Mouse (Mus musculus) stomach, postnatal 0 days (tissue): ENCODE data around the gene Susd6. TPM values are rescaled to one million over a fixed set of nuclear protein-coding genes. Genes with fewer than 3 reads are reported as not detected.

Source experiments
- ATAC-seq: fragments of 200-750 bp; cut with Nextera tagmentation; 2 replicates; pipeline ENCODE4 v1.8.0; 2017; ENCODE audit not compliant: low FRiP score, low TSS enrichment
- DNase-seq: peaks from one replicate; pipeline ENCODE4 v3.0.0-alpha.2; 2016; ENCODE audit warnings: low spot score
- H3K27ac ChIP-seq: fragments of 300-500 bp; sonication (generic); replicated peaks from 2 replicates; pipeline ENCODE4 v1.5.1; 2014; ENCODE audit warnings: mild to moderate bottlenecking, control low read depth
- H3K27me3 ChIP-seq: fragments of 300-500 bp; sonication (generic); 2 replicates; pipeline ENCODE4 v1.6.1; 2014; ENCODE audit warnings: low read length; ENCODE audit not compliant: control insufficient read depth, insufficient read depth
- H3K36me3 ChIP-seq: fragments of 300-500 bp; sonication (generic); 2 replicates; pipeline ENCODE4 v1.6.1; 2014; ENCODE audit warnings: low read length, mixed read lengths; ENCODE audit not compliant: control insufficient read depth, insufficient read depth
- H3K4me1 ChIP-seq: fragments of 300-500 bp; sonication (generic); replicated peaks from 2 replicates; pipeline ENCODE4 v1.6.1; 2014; ENCODE audit warnings: antibody characterized with exemption; ENCODE audit not compliant: control insufficient read depth, insufficient read depth
- H3K4me2 ChIP-seq: fragments of 300-500 bp; sonication (generic); replicated peaks from 2 replicates; pipeline ENCODE4 v1.6.1; 2014; ENCODE audit warnings: low read depth, mild to moderate bottlenecking, control low read depth, moderate library complexity
- H3K4me3 ChIP-seq: fragments of 300-500 bp; sonication (generic); 2 replicates; pipeline ENCODE4 v1.5.1; 2014; ENCODE audit warnings: low read depth, low read length, control low read depth
- H3K9ac ChIP-seq: fragments of 300-500 bp; sonication (generic); 2 replicates; pipeline ENCODE4 v1.6.1; 2014; ENCODE audit warnings: mild to moderate bottlenecking, low read length, control low read depth, mixed read lengths
- H3K9me3 ChIP-seq: fragments of 300-500 bp; sonication (generic); 2 replicates; pipeline ENCODE4 v1.6.1; 2016; ENCODE audit warnings: low read length; ENCODE audit not compliant: control insufficient read depth
- CTCF ChIP-seq: IDR thresholded peaks from 2 replicates; pipeline ENCODE4 v1.5.1; 2016; ENCODE audit warnings: antibody characterized with exemption, low read depth, mild to moderate bottlenecking, moderate library complexity
- EP300 ChIP-seq: optimal IDR thresholded peaks from 2 replicates; pipeline ENCODE3; 2016; ENCODE audit warnings: antibody characterized with exemption
- WGBS: fragments of 180-500 bp; shearing (Covaris S2); extraction: QIAGEN DNeasy Blood & Tissue Kit; methylation state at CpG from one replicate; pipeline ENCODE4 v1.1.7; 2014; 5-methylcytosine and 5-hydroxymethylcytosine counted together
- polyA plus RNA-seq: library from polyadenylated mRNA; unstranded; fragments of >200 nt; fragmentation: Nextera tagmentation; extraction: Ambion mirVana; gene quantifications from 2 replicates; pipeline ENCODE4 v1.2.1, GENCODE M21; 2015

Susd6 gene
- polyA plus RNA-seq, 1 experiment from 2014 or later = 12.3 TPM

DNA sequence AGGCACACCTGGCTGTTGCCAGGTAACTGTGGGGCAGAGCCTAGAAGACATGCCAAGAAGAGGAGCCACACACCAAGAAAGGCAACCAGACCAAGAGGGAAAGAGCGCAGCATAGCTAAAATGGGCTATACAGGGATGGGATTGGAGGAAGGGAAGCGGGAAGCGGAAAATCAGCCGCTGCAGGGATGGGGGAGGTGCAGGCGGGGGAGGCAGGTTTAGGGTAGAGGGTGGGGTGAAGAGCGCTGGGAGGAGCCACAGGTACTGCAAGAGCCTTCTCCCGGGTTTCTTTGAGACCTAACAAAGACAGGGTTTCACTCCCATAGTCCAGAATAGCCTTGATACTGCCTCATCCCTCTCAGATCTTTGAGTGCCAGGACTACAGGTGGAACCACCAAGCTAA is 132.6 kb downstream of the Susd6 start:
- 0 out of 2 replicates have a peak, but pooled peaks have one; percentile 16 for ATAC-seq
- TF ChIP-seq CTCF (no peak), EP300 (no peak)
- DNase-seq = peak; percentile 72
- H3K9ac ChIP-seq = no peak overlapping the region
- no peaks in the 10 kb centered on the region for H3K27me3 ChIP-seq
- H3K9me3 ChIP-seq = no peaks in the 10 kb centered on the region
- no peaks in the 10 kb centered on the region for H3K36me3 ChIP-seq
- H3K27ac ChIP-seq = peak overlapping the region; percentile 84
- WGBS = 6% methylated on average over 7 of the region's 7 CpGs
- 0 out of 2 replicates have a peak overlapping the region, but pooled peaks have one; percentile 6 for H3K4me3 ChIP-seq
- H3K4me2 ChIP-seq = peak overlapping the region; percentile 40
- no peaks in the 10 kb centered on the region for H3K4me1 ChIP-seq

DNA sequence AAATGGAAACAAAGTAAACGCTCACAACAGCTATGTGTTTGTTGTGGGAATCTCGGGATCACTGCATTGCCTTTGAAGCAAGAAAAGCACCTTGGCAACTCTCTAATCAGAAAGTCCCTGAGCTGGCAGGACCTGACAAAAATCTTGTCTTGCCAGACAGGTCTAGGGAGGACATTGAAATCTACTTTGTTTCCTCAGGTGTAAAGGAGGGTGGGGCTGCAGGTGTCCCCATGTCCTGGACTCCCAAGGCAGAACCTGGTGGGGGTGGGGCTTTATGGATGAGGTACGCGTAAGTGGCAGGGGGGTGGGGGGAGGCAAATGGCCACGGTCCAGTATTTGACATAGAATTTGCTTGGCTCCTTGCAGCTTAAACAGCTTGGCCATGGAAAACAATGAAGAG is 133.3 kb downstream of the Susd6 start:
- H3K4me2 ChIP-seq = peak overlapping the region; percentile 40
- DNase-seq (peak; percentile 50), ATAC-seq (peak; percentile 68)
- WGBS = 39% methylated on average over 5 of the region's 5 CpGs
- no peaks in the 10 kb centered on the region for H3K9me3 ChIP-seq
- H3K4me1 ChIP-seq = no peaks in the 10 kb centered on the region
- H3K27me3 ChIP-seq = no peaks in the 10 kb centered on the region
- TF ChIP-seq EP300 (no peak), CTCF (no peak)
- H3K4me3 ChIP-seq = no peak overlapping the region
- H3K27ac ChIP-seq = peak overlapping the region; percentile 84
- H3K9ac ChIP-seq = no peak overlapping the region
- H3K36me3 ChIP-seq = no peaks in the 10 kb centered on the region

DNA sequence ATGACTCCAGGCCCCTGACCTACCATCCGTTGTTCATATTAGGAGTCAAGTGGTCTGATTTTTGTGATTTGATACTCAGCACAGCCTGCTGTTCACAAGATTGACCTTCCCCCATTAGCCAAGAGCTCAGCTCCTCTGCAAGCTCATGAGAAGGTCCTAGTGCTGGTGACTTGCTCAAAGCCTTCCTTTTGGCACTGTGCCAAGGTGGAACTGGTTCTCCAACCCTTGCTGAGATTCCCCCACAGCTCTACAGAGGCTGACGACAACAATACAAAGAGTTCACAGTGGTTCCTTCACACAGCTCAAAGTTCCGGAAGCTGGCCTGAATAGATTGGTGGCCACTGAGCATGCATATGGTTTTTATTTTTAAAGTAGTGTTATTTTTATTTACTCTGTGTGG is 133.9 kb downstream of the Susd6 start:
- no peaks in the 10 kb centered on the region for H3K4me1 ChIP-seq
- H3K27me3 ChIP-seq = no peaks in the 10 kb centered on the region
- TF ChIP-seq CTCF = no peak
- TF ChIP-seq EP300 = no peak
- ATAC-seq (peak; percentile 95), DNase-seq (peak; percentile 92)
- H3K9ac ChIP-seq = no peak overlapping the region
- no peak overlapping the region for H3K4me3 ChIP-seq
- H3K4me2 ChIP-seq = peak overlapping the region; percentile 40; the same call in 1 of the 2 replicates
- WGBS = 26% methylated on average over 3 of the region's 3 CpGs
- H3K27ac ChIP-seq = peak overlapping the region; percentile 84
- no peaks in the 10 kb centered on the region for H3K9me3 ChIP-seq
- H3K36me3 ChIP-seq = no peaks in the 10 kb centered on the region

DNA sequence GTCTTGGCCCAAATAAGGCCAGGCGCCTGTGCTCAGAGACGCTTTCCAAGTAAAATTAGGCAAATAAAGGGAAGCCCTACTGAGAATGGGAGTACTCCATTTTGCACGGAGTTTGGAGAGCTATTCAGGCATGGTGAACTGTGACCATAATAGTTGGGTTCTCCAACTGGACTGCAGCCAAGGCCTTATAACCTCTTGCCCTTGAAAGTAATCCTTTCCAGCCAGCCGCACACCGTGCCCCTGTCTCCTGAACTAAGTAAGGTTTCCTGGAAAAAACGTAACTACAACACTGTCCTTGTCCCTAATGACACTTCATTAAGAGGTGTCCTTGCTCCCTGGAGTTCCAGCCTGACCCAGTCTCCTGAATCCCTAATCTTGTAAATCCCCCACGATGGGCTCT is 135.6 kb downstream of the Susd6 start:
- no peaks in the 10 kb centered on the region for H3K27me3 ChIP-seq
- TF ChIP-seq CTCF (no peak), EP300 (no peak)
- H3K9ac ChIP-seq = no peak overlapping the region
- no peak overlapping the region for H3K4me2 ChIP-seq
- ATAC-seq = no peak
- no peak overlapping the region for H3K4me3 ChIP-seq
- no peaks in the 10 kb centered on the region for H3K9me3 ChIP-seq
- H3K27ac ChIP-seq = no peak overlapping the region
- no peaks in the 10 kb centered on the region for H3K36me3 ChIP-seq
- WGBS = 46% methylated on average over 7 of the region's 7 CpGs
- H3K4me1 ChIP-seq = no peaks in the 10 kb centered on the region
- no peak for DNase-seq

DNA sequence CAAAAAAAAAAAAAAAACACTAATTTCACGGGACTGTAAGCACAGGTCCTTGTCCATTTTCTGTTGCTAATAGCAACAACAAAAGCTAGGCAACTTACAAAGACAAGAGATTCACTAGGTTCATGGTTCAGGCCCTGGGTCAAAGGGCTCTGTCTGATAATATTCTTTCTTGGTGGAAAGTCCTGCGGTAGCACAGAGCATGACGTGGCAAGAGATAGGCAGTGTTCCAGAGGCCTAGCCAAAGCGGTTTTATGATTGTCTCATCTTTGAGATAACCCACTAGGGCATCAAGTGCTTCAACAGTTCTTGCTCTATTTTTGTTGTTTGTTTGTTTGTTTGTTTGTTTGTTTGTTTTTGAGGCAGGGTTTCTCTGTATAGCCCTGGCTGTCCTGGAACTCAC is 136.2 kb downstream of the Susd6 start:
- no peak overlapping the region for H3K4me2 ChIP-seq
- no peaks in the 10 kb centered on the region for H3K9me3 ChIP-seq
- WGBS = 79% methylated on average over 4 of the region's 4 CpGs
- no peak overlapping the region for H3K27ac ChIP-seq
- no peak for ATAC-seq
- no peak for TF ChIP-seq CTCF
- no peak for TF ChIP-seq EP300
- no peaks in the 10 kb centered on the region for H3K4me1 ChIP-seq
- H3K27me3 ChIP-seq = no peaks in the 10 kb centered on the region
- no peak overlapping the region for H3K9ac ChIP-seq
- no peaks in the 10 kb centered on the region for H3K36me3 ChIP-seq
- no peak overlapping the region for H3K4me3 ChIP-seq
- no peak for DNase-seq

DNA sequence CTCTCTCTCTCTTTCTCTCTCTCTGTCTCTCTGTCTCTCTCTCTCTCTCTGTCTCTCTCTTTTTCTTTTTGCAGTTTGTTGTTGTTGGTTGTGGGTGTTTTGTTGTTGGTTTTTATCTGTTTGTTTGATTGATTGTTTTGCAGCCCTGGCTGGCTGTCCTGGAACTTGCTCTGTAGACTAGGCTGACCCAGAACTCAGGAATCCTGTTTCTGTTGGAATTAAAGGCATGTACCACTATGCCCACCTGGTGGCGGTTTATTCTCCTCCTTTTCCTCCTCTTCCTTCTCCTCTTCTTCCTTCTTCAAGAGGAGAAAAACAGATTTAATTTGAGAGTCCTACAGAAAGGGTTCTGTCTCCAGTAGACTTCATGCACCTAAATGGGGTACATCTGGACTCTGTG is 137.2 kb downstream of the Susd6 start:
- H3K4me1 ChIP-seq = no peaks in the 10 kb centered on the region
- H3K27me3 ChIP-seq = no peaks in the 10 kb centered on the region
- ATAC-seq (no peak), DNase-seq (no peak)
- H3K9ac ChIP-seq = no peak overlapping the region
- no peak overlapping the region for H3K4me2 ChIP-seq
- no peak for TF ChIP-seq EP300
- TF ChIP-seq CTCF = no peak
- 72% methylated on average over 1 of the region's 1 CpGs for WGBS
- H3K36me3 ChIP-seq = no peaks in the 10 kb centered on the region
- no peaks in the 10 kb centered on the region for H3K9me3 ChIP-seq
- no peak overlapping the region for H3K4me3 ChIP-seq
- H3K27ac ChIP-seq = no peak overlapping the region
